Mouse (Mus musculus): ENCODE measurements around the gene Gm14862.
"Not testable (repeated sequence)": the region's sequence is repeated elsewhere in the genome, so short reads cannot be mapped to it uniquely, and the experiment has no call there.

Gene Gm14862

DNA sequence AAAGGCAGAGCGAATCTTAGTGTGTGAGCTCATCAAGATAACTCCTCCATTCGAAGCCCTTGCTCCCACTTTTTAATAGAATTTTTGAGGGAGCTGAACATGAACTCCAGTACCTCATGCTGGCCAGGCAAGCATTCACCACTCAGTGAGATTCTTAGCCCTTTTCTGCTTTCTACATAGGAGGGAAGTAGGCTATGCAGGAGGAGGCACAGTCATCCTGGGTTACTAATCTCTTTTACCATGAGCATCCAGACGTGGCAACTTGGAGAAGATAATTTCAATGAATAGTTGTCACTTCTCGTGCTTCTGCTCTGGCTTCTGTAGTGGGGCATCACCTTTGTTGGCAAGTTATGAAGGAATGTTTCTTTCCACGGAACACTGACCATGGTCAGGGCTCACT lies at the start of gene Gm14862:
Gene Gm14862 (minus strand): TSS at position 134 of the 400 bp plus-strand sequence.
- no peak for DNase-seq

DNA sequence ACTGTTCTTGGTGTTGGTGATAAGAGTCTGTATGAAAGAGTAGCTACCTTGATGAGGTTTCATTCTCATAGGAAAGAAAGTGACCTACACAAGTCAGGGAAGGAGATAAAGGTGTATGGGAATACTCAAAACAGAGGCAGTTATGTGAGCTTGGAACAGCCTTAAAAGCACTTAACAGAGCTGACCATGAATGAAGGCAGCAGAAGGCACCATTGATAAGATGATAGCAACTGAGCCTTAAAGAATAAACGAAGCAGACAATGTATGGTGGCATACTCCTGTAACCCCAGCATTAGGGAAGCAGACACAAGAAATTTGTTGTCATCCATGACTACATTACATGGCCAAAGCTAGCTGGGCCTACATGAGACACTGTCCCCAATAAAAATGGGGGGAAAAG lies 46.8 kb upstream of the Gm14862 start:
- DNase-seq = no peak

DNA sequence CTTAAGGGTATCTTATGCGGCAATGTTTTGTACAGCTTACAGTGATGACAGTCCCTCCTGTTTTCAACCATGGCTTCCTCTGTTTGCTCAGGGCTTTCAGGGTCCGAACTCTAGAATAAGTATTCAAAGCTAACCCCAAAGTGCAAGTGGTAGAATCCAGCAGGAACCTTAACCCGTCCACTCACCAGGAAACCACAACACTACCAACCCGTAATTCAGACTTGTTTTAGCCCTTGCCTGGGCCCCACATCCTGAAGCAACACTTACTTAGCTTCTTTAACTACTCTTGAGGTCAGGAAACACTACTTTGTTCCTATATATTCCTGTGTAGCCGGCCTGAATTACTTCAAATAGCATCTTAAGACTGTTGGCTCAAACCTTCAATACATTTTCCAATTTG lies 46.1 kb upstream of the Gm14862 start:
- DNase-seq = no peak

DNA sequence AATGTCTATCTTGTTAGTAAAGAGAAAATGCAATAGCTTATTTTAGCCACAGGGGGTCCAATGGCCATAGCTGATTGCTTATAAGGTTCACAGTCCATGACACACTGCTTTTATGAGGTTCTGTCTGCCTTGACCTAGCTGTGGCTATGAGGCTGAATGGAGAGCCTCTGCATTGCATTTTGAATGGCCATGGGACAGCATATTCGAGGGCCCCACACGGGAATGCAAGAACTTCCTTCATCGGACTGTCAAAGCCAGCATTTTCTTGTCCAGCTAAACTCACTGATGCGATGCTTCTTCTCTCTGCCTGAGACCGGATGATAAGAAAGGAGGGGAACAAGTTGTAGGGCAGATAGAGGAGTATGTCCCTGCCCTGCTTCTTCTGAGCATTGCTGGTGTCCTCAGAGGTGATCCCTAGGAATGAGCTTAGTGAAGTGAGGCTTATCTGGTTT lies 41.7 kb upstream of the Gm14862 start:
- DNase-seq = no peak

DNA sequence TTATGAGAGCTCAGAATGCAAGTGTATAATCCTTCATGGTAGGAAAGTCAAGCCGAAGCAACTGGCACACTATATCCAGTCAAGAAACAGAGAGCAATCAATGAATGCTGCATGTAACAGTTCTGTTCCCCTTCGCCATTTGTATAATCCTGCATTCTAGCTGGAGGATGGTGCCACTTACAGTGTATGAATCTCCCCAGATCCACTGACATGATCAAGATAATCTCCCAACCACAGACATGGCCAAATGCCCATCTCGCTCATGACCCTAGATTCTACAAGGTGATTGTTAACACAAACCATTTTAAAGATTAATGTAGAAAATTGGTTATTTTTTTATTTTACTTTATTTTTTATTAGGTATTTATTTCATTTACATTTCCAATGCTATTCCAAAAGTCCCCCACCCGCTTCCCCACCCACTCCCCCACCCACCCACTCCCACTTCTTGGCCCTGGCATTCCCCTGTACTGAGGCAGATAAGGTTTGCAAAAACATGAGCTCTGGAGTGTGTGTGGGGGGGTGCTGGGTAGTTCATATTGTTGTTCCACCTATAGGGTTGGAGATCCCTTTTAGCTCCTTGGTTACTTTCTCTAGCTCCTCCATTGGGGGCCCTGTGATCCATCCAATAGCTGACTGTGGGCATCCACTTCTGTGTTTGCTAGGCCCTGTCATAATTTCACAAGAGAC lies 36.6 kb upstream of the Gm14862 start:
- DNase-seq = not testable (repeated sequence)

DNA sequence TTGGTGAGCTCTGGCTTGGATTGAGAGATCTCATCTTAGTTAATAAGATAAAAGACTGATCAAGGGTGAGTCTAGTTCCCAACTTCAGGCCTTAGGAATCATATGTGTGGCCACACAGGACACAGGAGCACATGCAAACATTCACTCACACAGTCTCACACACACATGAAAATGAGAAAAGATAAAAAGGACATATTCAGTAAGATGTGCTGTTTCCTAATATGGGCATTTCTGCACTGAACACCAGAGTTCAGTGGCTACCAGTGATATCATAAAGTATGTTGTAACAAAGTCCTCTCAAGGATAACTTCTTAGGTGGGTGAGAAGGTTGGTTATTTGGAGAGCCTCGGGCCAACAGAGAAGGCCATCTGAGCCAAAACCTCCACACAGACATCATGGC lies 26.8 kb upstream of the Gm14862 start, which contains the start of gene H2al1m:
Gene H2al1m (plus strand): TSS at position 301 of the 400 bp plus-strand sequence.
- DNase-seq = not testable (repeated sequence)

DNA sequence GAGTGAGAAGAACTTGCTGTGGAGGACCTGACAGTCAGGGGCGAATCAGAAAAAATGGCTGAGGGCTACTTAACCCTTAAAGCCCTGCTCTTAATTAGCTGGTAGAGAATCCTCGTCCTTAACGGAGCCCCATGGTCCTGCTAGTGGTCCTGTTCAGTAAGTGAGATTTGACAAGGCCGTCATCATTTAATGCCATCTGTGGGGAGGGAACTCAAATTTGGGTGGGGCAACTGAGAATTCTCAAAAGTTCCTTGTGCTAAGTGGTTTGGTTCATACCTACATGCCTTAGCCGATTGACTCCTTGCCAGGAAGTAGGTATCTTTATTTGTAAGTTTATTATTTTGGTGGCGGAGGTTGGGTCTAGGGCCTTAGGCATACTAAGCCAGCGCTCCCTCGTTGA lies 17.6 kb upstream of the Gm14862 start:
- no peak for DNase-seq

DNA sequence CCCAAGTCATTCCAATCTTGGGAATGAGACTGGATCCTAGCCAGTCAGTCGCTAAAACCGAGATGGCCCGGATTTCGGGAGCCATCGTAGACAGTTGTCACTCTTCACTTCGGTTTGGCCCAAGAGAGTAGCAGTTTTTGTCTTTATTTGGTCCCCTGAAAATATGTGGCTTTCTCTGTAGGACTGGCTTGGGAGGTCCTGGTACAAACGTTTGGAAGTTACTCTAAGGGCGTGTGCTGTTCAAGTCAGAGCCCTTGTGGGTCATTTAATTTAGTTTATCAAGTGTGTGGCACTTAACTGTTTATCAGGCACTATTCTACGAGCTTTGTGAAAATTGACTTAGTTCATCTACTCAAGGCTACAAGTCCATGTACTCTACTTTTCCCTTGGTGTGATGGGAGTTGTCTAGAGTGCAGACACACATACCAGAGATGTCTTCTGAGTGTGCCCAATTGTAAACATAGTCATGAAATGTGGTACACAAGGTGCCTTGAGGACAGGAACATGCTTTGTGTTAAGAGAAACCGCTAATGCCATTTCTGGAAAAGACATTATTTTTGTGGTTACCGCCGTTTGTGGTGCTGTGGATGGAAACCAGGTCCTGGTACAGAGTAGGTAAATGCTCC lies 16.8 kb upstream of the Gm14862 start:
- DNase-seq = no peak

DNA sequence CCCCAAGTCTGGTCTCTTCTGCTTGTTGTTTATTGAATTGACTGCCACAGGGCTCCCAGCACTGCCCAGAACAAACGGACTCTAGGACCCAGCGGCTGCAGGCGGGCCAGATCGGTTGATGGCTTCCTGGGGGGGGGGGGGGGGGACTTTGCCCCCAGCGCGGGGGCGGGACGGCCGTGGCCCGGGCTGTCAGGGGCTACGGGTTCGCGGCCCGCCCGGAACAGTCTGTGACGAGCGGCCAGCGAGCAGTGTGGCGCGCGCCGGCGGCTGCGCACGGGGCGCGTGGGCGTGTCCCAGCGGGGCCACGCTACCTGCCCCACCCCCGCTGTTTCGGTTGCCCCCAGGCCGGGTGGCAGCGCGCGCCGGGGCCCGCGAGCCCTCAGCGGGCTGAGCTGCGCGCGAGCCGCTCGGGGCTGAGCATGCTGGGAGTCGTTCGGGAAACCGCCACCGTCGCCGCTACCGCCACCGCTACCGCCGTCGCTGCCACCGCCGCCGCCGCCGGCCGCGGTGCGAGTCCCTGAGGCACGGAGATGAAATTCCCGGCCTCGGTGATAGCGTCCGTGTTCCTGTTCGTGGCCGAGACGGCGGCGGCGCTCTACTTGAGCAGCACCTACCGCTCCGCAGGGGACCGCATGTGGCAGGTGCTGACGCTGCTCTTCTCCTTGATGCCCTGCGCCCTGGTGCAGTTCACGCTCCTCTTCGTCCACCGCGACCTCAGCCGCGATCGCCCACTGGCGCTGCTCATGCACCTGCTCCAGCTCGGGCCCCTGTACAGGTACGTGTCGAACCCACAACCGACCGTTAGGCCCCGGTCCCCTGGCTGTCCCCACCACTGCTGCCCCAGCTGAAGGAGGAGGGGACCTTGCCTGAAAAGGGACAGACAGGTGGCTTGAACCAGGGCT lies 16.0 kb upstream of the Gm14862 start, which contains the start of gene Xk:
Gene Xk (plus strand): TSS at position 297 of the 902 bp plus-strand sequence.
- DNase-seq = peak; percentile 42

DNA sequence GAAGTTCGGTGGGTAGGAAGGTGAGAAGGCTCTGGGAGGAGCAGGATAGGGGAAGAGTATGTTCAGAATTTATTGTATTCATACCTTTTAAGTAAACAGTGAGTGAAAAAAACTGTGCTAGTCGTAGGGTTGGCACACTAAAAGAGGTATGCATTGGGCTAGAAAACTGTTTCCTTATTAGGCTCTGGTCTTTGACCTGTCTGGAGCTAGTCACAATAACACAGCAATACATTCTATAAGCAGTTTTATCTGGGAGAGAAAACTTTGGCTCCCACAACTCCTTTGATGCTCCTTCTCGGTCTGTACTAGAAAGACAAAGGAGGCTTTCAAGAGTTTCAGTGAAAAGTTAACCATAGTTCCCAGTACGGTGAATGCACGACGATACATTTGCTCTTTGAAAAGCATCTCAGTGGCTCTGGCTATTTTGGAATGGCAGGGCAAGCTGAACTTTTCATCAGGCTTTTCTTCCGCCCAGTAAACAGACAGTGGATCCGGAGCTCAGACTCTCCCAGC lies 15.3 kb upstream of the Gm14862 start:
- DNase-seq = no peak

DNA sequence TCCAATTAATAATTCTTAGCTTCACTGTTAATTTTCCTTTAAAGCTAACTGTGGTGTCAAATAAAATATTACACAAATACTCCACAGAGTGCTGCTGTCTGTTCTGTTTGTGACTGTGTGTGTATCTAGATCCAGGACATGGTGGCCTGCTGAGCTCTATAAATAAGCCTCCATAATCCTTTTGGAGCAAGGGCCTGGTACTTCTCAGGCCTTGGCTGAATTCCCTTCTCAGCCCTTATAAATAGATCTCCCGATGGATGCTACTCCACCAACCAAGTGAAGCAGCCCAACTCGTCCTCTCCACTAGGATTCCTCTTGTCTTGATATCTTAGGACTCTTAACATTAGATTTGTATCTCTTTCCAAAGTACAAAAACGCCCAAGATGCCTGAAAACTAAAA lies 14.4 kb upstream of the Gm14862 start:
- DNase-seq = no peak

DNA sequence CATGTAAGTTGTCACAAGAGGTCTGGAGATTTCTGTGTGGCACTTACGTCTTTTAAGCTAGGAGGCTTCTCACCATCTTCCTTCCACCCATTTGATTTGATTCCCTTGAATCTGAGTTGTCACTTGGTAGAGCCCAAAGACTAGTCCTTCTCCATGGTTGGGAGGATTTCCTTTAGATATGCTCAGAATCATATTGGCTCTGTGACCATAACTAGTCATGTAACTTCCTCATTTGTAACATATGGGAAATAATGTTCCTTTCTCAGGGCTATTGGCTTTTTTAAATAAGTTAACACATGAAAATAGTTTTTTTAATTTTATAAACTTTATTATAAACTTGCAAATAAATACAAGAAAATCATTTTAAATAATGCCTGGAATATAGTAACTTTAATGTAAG lies 2.6 kb upstream of the Gm14862 start:
- no peak for DNase-seq

DNA sequence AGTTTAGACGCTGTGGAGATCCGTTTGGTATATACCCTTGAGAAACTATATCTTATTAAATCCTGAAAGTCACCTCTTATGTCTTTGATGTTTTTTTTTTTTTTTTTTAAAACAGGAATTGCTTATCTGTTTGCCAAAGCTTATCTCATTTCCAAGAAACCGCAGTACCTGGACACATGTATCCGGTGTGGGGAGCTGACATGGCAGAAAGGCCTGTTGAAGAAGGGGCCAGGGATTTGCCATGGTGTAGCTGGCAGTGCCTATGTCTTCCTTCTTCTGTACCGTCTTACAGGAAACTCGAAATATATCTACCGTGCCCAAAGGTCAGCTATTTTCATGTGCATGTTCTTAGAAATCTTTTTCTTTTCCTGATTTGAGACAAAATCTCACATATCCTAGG lies 1.1 kb upstream of the Gm14862 start:
- DNase-seq = no peak

DNA sequence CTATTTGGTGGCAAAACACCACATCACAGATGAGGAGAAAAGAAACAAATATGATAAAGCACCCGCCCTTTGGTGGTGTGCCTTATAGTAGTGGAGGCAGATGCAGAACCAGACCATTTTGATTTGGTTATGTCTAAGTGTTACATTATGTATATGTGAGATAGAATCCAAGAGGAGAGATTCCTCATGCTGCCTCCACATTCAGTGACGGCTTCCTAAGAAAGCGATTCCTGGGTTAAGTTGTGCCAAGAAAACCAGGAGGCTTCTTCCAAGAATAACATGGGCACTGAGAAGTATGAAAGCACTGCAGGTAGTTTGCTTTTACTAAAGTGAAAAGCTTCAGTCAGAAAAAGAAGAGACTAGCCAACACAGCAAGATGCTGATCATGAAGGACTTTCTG lies 1.8 kb downstream of the Gm14862 start:
- no peak for DNase-seq

DNA sequence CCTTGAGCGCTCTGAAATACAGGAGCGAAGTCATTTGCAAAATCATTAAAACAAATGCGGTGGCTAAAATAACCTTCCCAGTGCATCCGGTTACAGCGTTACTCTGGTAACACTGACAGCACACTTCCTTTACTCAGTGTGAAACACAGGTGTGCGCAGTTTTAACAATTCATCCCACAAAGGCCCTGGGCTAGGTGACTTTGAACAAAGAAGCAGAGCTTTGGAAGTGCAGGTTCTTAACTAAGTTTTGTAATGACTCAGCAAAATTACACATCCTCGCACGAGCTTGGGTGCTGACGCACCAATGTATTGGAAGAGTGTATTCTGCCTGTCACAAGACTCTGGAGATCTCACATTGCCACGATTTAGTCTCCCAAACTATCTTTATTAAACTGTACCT lies 2.7 kb downstream of the Gm14862 start:
- DNase-seq = no peak

DNA sequence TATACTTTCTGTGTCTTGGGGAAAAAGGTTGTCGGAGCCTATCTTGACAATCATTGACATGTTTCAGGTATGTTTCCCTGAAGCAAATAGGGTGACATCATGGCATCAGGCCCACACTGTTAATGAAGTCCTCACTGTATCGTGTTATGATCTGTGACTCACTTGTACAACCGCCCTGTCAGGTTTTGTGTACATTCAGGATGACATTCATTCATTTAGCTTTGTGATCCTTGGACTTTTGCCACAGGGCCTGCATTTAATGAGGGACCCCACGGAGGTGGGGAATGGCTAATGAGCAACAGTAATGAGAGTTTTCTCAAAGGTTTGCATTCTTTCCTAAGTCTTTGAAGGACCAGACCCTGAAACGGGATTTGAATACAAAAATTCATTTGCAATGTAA lies 7.8 kb downstream of the Gm14862 start:
- no peak for DNase-seq

DNA sequence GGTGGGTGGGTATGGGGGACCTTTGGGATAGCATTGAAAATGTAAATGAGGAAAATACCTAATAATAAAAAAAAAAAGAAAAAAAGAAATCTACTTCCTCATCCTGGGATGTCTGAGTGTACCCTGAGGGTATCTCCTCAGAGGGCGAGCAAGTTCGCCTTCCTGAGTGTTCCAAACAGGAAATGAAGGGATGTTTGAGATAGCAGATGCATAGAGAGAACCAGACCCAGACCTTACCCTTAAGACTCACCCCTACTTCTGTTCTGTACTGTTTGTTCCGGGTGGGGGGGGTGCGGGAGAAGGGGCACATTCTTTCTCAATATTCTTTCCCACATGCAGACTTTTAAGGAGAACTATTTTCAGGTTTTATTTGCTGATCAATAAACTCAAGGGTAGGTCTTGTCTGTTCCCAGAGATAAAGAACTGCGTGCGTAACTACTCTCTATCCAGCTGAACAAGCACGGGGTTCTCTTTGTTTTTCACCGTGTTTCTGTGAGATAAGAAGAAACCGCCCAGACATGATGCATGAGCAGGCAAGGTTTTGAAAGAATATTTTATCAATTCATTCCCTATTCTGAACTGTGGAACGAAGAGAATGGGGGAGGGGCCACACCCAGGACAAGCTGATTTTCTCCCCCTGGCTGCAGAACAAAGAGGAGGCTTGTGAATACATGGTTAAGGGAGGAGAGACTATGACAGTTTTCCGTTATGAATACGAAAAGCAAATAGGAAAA lies 11.9 kb downstream of the Gm14862 start:
- DNase-seq = no peak

DNA sequence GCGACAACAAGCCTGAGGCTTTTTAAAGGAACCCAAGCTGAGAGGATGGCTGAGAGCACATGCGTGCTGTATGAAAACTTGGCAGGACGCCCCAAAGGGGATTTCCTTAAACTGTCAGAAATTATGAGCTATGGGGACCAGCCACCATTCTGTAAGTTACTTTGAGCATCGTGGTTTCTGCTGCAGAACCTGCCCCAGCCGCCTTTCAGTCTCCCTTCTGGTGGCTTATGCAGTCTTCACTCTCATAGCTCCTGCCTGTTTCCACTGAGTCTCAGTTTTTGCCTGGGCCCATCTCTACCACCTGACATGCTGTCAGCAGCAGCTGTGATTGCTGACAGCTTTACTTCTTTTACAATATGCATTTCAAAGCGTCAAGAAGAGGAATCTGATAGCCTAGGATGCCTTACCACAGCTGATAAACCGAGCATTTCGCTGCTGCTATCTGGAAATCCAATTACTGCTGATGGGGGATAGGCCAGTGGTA lies 13.3 kb downstream of the Gm14862 start:
- no peak for DNase-seq

DNA sequence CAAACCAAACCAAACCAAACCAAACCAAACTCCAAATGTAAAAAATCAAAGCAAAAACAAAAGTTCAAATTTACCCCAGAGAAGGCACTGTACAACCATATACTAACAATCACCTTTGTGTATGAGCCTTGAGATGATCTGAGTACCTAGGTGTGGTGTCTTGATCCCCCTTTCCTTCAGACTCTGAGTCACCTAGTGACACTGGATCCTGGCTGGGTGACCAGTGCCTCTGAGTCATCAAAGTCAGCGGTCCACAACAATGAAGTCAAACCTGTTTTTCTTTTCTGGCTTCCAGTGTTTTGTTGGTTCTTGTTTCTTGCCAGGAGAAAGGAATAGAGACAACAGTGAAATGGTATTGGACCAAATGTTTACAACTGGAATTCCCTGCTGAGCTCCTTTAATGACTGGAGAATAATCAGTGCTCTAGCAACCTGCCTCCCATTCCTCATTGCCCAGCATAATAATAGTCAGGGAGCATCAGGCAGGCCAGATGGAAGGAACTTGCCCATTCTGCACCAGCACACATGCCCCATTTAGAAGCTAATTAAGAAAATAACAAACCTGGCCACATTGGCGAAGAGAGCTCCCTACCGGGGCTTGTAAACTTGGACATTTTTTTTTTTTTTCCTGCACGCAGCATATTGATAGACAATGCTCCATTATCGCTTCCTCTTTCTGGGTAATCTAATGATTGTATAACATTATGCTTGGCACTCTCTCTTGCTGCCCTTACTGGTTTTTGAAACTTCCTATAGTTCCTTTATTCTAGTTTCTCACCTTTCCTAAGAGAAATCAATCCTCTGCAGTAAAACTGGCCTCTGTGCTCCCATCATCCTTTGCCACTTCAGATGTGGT lies 15.7 kb downstream of the Gm14862 start:
- no peak for DNase-seq

DNA sequence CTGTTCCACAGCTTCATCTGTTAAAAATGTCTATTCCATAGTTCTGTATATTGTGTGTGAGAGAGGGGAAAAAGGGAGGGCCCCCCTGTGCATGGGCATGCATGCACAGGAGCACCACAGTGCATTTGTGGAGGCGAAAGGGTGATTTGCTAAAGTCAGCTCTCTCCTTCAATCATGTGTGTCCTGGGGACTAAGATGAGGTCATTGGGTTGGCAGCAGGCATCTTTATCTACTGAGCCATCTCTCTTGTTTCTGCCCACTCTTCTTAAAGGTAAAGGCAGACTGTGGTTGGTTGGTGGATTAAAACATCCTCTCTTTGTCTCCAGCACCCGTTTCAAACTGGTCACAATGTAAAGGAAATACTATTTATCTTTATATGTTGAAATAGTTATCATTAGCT lies 29.6 kb downstream of the Gm14862 start:
- DNase-seq = no peak
